Mouse (Mus musculus): ENCODE measurements at regions not wholly inside any gene's neighbourhood (a gene's known extent, or its start where the extent isn't known, plus 50 kb on each side); places are given as distances from the start of the nearest gene placed in this dataset.
"Not testable (repeated sequence)": the region's sequence is repeated elsewhere in the genome, so short reads cannot be mapped to it uniquely, and the experiment has no call there.

DNA sequence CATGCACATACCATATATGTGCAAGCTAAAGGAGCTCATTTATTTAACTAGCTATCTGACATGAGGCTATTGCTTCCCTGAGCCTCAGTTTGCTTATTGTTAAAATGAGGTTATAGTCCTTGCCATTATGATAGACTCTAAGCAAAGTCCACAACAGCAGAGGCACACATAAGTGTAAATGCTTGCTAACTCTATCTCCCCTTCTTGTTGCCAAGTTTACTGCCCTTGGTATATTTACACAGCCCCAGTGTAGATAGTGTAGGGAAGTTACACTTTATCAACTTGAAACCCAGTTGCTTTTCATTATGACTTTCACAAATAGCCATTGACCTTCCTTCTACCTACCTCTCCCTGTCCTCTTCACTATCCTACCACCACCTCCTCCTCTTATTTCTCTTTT is 782.6 kb upstream of the Agtr1b start:
- DNase-seq, result no peak

DNA sequence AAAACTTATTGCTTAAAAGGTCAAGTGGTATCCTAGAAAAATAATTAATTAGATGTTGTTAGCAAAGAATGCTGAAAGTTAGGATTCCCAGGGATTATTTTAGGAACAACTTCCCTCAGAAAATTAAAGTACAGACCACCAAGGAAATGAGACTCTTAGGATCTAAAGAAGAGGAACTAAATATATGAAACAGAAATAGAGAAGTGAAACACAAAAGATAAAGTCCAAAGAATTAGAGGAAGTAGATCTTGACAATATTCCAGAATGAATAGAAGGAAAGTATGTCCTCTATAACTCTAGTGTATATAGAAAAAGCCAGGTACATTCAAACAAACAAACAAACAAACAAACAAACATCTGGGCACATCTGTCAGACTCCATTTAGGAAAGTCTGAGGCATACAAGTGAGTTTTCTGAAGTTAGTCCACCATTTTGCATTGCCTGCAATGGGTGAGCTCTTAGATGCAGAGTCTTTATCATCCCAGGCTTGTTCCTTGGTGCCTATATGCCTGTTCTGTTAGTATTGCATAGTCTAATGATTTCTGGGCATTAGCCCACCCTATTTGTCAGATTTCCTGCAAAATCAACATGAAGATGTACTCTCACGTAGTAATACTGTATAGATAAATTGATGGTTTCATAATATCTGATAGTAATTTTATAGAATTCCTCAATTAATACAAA is 762.0 kb upstream of the Agtr1b start:
- DNase-seq, result no peak

DNA sequence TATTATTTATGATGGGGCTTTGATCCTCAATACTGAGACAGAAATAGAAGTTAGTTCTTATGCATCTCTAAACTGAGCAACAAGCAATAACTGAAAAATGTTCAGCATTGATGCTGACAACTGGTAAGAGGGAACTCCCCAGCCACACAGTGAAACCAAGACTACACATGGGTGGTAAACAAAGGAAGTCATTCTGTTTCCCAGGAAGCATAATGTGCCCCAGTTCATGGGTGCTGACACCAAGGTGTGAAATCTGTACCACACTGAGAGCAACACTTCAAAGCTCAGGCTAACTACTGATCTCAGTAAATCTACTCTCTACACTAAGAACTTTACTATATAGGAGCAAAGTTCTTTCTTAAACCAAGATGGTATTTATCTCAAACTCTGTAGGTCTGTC is 759.2 kb upstream of the Agtr1b start:
- no peak for DNase-seq

DNA sequence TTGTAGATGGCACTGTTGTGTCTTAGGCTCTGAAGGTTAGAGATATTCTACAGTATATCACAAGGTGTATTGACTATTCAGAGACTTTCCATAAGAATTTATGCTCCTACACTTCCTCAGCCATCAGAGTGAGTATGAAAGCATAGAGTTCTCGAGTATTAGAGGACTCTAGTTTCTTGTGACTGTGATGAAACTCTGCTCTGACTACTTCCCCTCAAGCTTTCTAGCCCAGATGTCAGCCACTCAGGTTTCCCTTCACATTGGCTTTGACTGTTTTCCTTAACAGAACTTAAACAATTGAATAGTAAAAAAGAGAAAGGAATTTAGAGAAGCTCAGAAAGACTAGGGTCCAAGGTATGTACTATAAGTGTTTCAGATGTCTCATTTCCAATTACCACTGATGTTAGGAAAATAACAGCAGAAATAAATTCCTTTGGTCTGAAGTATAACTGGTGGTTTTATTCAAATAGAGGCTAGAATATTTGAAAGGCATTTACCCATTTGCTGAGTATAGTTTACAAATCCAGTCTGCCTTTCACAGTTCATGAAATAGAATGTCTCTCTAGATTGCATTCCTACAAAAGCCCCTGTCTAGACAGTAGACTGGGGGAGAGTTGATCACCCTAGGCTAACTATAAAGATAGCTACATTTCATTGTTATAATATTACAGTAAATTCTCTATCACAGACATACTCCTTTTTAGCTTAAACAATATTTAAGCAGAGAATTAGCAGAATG is 751.4 kb upstream of the Agtr1b start:
- no peak for DNase-seq

GRCm38 (mm10) chr3:21111735-21112518 is 745.0 kb upstream of the Agtr1b start:
- DNase-seq, result no peak

GRCm38 (mm10) chr3:21090206-21090605 is 723.2 kb upstream of the Agtr1b start:
- no peak for DNase-seq

GRCm38 (mm10) chr3:21086426-21086825 is 719.4 kb upstream of the Agtr1b start:
- no peak for DNase-seq

DNA sequence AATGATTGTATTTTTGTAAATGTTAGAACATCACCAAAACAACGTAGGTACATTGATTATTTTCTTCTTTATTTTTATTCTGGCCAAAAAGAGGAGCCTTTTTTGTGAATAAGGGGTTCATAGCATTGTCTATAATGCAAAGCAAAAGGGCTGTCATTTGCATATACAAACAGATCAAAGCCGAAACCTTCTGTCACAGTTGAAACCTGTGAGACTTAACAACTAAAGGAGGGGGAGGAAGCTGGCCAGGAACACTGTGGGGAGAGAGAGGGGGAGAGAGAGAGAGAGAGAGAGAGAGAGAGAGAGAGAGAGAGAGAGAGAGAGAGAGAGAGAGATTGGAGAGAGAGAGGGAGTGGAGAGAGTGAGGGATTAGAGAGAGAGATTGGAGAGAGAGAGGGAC is 710.6 kb upstream of the Agtr1b start:
- no peak for DNase-seq

GRCm38 (mm10) chr3:21053337-21053736 is 686.4 kb upstream of the Agtr1b start:
- not testable (repeated sequence) for DNase-seq

- DNase-seq, result not testable (repeated sequence)
Observed at GRCm38 (mm10) chr3:21049365-21049764, 682.4 kb upstream of the Agtr1b start.

DNA sequence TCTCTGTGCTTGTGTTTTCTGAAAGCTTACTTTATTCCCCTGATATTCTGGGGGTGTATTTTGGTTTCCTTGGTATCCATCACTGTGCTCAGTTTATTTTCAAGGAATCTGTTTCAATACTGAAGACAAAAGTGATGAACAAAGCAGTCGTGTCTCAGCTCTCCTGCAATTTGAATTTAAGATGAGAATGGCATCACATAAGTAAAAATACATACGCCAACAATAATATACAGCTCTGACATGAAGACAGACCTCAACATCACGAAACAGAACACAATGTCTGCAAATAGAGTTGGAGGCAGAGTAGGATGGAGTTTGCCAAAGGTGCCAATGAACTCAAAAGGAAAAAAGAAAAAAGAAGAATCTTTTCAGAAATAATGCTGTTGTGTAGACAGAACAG is 679.0 kb upstream of the Agtr1b start:
- DNase-seq, result no peak

DNA sequence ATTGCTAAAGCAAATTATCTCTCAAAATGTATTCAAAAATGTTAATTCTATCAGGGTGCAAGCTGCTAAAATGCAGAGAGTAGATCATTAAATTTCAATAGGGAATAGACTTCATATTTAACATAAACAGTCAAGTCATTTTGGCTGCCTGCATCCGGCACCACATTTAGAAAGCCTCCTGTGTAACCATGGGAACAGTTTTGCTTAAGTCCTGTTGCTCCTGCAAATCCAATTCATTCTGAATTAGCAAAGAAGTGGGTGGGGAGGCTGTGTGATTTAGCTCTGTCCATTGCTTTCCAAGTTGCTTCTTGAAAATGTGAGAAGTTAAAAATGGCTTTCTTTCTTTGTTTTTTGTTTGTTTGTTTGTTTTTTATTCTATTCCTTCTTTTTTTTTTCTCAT is 658.9 kb upstream of the Agtr1b start:
- DNase-seq, result no peak

GRCm38 (mm10) chr3:21020946-21021345 is 654.0 kb upstream of the Agtr1b start:
- no peak for DNase-seq

GRCm38 (mm10) chr3:21020297-21020696 is 653.3 kb upstream of the Agtr1b start:
- DNase-seq, result no peak

- DNase-seq, result no peak
Observed at GRCm38 (mm10) chr3:21009650-21010049, 642.7 kb upstream of the Agtr1b start.

- DNase-seq, result no peak
Observed at GRCm38 (mm10) chr3:20998295-20998694, 631.3 kb upstream of the Agtr1b start.

DNA sequence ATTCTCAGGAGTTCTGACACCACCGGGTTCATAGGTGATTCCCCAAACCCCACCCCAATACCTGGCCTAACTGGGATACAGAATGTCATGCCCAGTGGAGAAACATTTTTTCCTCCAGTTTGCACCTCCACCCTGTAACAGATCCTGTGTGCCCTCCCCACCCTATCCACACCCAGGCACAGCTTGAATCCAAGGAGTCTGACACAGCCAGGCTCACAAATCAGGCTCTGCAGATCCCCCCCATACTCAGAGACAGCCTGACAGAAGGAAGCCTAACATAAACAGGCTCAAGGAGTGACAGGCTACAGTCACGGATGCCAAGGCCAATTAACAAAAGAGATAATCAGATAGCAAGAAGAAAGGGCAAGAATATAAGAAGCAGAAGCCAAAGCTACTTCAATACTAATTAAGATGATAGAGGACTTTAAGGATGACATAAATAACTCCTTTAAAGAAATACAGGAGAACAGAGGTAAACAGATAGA is 622.6 kb upstream of the Agtr1b start:
- peak; percentile 51 for DNase-seq

GRCm38 (mm10) chr3:20986942-20987341 is 620.0 kb upstream of the Agtr1b start:
- no peak for DNase-seq

DNA sequence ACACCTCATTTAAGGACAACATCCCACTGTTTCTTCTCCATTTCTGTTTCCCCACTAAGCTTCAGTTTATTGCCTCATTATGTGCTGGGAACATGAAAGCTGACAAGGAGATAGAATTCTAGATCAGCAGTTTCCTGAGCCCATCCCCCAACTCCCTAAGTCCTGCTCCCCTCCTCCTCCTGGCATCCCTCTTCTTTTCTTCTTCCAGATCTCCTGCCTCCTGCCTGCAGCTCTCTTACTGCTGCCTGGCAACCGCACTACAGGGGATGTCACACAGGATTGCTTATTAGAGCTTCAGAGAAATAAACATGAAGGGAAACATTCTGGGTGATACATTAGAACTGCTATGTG is 619.4 kb upstream of the Agtr1b start:
- no peak for DNase-seq

- DNase-seq, result peak; percentile 78
Observed at GRCm38 (mm10) chr3:20985682-20986376, 618.9 kb upstream of the Agtr1b start.

DNA sequence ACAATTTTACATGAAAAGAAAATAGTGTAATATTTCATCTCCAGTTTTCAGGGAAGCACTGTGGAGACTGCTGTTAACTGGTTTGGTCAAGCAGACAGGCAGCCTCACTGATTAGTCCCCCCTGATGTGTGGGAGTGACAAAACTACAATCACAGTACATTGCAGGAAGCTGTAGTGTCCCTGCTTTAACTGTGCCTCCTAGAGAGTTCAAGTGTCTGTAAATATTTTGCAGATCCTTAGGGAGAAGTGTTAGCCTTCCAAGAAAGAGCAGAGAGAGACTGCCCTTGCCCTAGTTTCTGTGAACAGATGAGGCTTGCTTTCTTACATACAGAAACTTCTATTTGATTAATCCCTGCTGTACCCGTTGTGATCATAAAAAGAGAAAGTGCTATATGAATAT is 617.2 kb upstream of the Agtr1b start:
- no peak for DNase-seq

DNA sequence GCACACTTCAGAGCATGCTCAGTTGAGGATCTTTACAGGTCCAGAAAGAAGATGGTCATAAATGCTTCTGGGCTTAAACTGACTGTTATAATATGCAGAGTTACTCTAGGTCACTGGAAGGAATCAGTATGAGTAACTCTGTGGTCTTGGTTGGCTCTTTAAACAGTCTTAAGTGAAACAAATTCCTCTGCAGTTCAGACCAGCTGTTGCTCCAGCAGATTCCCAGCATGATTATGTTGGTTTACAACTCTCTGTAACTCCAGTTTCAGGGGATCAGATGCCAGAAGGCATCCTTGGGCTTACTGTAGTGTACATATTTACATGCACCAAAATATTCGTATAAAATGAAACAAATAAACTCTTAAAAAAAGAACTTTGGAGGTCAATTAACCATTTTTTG is 606.1 kb upstream of the Agtr1b start:
- DNase-seq, result no peak

All from heart, adult 11 months (tissue).